Mouse (Mus musculus) C3H10T1/2 (cell line): ENCODE results near the gene Ndufa12. TPM values are rescaled to one million over a fixed set of nuclear protein-coding genes. Genes with fewer than 3 reads are reported as not detected.

Source experiments
- polyA plus RNA-seq, 2 experiments: library from polyadenylated mRNA; unstranded; fragments of >200 nt; fragmentation: generic; extraction: Trizol; gene quantifications; one replicate each; pipeline ENCODE4 v1.2.1; 2012; ENCODE audit warnings: missing spikeins in 2 of 2

Ndufa12 gene
- polyA plus RNA-seq, result 100 to 1,000 TPM; 334 to 421 TPM

GRCm38 (mm10) chr10:94198482-94199405 lies at the start of gene Ndufa12:
TSS of gene Ndufa12 (plus strand) at chr10:94198720.

Other genes with a start within 250 kb of the Ndufa12 start
- 10 to 100 TPM in 1 of 2 experiments, 1 to 10 TPM in 1; 2.1 to 13.2 TPM for gene Vezt, start 162.9 kb upstream of the Ndufa12 start, polyA plus RNA-seq
- under 1 TPM; 0.20 to 0.80 TPM for gene Fgd6, start 162.7 kb upstream of the Ndufa12 start, polyA plus RNA-seq
- 1 to 10 TPM; 1.8 to 8.2 TPM for gene Nr2c1, start 50.7 kb upstream of the Ndufa12 start, polyA plus RNA-seq
- gene Gm4792, start 100.0 kb downstream of the Ndufa12 start, polyA plus RNA-seq, result not detected
- 1 to 10 TPM in 1 of 2 experiments, under 1 TPM in 1; 0.57 to 5.3 TPM for gene Tmcc3, start 113.2 kb downstream of the Ndufa12 start, polyA plus RNA-seq